Mouse (Mus musculus) layer of hippocampus, adult 8-10 months (tissue): ENCODE data around the gene Ephb1. TPM values are rescaled to one million over a fixed set of nuclear protein-coding genes. Genes with fewer than 3 reads are reported as not detected.

ENCODE experiments used
- DNase-seq, 2 experiments: peaks; one replicate each; pipeline ENCODE4 v3.0.0; 2022; ENCODE audit warnings: low spot score in 2 of 2
- total RNA-seq, 4 experiments: library from RNA; stranded (reverse); gene quantifications; 2 replicates each; pipeline ENCODE4 v1.2.4; 2022

The Ephb1 gene
- total RNA-seq, 4 experiments from 2014 or later: 24.9 to 28.9 (median 26.9) TPM

DNA sequence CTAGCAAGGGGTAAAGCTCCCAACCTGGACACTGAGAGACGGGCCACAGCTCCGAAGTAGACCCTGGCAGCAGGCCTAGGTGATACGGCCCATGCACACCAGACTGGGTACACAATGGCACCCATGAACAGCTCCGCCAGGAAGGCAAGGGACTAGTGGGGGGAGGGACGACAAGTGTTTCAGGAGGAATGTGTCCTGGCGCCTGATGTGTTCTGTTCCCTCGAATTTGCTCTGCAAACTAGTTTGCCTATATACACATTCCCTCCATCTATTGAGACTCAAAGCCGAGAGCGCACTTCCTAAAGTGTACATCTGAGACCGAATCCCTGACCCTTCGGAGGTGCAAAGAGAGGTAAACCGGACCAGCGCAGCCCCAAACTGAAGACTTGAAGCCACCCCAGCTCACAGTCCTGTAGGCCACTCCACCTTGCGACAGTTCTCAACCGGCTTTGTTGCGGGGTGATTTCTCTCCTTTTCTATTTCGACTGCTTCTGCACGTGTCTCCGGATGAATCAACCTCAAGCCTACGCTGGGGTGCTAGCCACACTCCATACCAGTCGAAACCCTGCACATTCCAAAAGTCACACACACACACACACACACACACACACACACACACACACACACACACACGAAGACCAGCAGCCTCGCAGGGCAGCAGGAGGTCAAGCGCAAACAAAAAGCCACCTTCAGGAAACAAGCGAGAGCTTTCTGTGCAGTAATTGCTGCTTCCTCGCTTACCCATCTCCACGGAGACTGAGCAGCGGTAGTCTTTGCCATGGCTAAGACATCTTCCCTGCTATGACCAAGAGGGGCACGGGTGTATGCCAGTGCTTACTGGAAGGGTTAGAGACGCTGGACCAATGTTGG, 2.1 kb downstream of the Ephb1 start:
- no peak for DNase-seq

DNA sequence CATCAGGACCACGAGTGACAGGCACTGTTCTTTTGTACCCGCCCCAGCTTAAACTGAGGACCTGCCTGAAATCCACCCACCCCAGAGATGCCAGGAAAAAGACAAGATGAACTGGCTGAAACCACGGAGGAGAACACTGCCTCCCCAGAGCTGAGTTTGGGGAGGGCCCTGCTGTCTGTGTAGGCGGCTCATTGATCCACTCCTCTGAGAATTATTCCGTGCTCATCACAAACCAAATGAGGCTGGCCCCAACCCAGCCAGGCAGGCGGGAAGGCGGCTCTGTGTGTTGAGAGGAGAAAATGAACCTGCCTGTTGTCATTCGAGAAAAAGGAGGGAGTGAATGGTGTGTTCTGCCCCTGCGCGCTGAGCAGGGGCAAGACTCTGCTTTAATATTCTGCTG, 2.8 kb downstream of the Ephb1 start:
- DNase-seq: peak in 1 of 2 experiments; percentile 25

DNA sequence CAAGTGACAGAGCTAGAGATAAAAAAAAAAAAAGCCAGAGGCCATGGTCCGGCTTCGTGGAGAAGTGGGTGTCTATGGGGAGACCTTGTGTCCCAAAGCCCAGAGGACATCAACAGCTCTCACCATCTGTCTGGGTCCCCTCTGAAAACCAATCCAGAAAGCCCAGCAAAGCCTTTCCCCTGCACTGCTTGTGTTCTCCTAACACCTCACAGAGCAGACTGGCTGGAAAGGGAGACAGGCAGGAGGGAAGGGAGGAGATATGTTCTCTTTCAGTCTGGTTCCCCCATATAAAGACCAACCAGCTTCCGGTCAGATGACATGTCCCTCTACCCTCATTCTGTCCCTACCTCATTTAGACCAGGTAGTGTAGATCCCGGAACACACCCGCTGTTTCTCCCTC, 3.3 kb downstream of the Ephb1 start:
- DNase-seq: no peak

DNA sequence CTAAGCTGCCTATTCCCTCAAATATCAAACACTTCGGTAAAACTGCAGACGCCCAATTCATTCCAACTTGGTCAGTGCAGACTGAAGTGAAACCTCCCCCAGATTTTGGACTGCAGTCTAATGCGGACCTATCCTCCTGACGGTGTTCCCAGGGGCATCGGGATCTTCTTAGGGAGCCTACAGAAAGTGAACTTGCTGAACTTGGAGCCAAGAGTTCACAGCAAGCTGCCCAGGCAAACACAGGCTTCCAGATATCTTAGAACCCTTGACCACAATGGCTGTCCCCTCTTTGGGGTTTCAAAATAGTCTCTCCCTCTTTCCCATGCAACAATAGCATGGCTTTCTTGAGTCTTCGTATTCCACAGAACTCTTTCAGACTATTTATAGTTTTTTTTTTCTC, 3.8 kb downstream of the Ephb1 start:
- peak in 1 of 2 experiments; percentile 1 for DNase-seq

DNA sequence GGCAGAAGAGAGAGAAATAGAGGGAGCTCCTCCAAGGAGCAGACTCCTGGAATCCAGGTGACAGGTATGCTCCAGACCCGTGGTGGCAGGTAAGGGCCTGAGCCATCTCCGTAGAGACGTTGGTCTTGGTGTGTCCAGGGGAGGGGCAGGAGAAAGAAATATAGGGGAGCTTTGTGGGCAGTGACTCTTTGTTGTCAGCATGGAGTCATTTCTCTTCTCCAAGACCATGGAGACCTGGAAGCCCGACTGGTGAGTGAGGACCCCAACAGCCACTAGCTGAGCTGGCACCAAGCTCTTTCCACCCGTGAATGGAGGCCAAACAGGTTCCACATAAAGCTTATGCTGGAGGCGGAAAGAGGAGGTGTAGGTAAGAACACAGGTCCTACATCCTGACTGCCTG, 4.4 kb downstream of the Ephb1 start:
- peak in 1 of 2 experiments; percentile 1 for DNase-seq

DNA sequence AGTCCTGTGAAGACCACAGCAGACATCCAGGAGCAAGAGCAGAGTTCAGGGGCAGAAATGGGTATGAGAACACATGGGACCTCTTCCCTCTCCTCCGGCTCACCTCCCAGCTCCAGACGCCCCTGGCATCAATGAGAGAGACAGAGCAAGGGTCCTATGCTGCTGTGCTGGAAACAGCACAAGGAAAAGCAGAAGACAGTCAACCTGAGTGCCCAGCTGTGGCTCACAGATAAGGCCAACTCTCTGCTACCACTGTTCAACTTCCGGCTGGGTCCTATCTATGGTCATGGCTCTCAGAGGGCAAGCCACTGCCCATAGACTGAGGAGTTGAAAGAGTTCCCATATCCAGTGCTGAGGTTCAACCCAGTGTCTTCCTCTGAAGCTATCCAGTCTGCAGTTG, 7.7 kb downstream of the Ephb1 start:
- DNase-seq: no peak

DNA sequence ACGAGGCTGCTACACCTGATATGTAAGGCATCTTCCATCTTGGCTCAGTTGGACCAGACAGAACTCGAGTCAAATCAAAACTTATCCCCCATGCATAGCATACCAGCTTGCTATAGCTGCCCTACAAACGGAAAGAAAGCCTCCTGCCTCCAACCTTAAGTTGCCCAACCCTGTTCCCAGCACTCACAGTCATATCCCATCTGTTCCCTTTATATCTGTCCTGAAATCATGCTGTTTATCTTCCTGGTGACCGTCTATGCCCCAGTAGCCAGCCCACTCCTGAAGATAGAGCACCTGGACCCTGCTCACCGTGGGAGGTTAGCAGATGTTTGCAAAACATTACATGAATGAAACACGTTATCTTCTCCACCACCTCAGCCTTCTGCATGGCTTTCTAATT, 9.0 kb downstream of the Ephb1 start:
- DNase-seq: no peak

DNA sequence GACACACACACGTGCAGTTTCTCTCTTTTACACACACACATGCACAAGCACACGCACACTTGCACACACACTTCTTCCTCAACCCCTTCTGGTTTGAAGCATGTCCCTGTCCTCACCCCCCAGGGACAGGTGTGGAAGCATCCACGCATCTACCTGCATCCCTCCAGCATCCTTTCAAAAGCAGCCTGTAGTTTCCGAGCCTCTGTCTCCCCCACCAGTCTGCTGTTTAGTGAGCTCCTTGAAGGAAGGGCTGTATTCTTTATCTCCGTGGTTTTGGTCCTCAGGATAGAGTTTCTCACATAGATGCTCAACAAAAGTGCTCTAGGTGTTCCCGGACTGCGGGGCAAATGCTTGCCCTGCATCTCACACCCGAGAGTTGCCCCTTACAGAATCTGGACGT, 9.4 kb downstream of the Ephb1 start:
- no peak for DNase-seq

DNA sequence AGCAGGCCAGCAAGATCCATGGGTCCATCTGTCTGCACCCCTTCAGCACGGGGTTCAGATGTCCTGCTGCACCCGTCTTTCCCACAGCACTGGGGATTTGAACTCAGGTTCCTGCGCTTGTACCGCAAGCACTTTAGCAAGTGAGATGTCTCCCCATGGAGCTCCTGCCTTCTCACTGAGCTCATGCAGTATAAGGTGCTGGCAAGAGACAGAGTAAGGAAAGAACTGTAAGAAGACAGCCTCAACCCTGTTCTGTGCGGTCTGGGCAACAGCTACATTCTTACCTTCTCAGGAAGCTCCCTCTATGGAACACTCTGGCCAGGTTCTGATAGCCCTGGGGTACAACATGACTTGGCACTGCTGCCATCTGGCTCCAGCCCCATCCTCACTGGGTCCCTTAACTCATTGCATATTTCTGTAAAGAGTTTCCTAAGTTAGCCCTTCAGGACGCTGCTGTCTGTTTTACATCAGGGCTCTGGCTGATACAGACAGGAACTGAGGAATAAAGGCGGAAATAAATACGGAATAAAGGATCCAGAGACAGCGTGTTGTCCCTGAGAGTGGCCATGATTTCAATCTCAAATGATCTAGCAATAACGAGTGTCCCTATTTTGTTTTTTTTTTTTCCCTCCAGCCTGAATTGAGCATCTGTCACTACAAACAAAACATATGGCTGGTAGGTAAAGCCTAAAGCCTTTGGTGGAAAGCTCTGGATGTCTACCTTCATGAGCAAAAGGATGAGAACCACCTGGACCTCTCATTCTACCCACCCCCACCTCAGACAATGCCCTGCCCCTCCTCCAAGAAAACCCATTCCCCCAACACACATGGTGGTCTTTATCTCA, 10.2 kb downstream of the Ephb1 start:
- DNase-seq: no peak

DNA sequence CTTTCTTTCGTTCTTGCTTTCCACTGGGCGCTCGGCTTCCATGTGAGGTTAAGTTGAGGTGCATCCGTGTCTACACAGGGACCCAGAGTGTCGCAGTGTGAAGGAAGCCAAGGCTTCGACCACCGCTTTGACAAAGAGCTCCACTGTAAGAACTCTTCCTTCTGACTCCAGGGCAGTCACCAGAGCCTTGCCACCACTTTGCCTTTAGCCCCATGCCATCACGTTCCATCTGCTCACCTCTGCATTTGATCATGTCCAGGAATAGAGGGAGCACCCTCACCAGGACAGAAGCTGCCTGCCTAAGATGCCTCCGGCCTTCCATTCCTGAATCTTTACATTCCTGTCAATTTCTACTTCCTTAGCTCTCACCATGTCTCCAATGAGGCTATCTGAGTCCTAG, 11.4 kb downstream of the Ephb1 start:
- no peak for DNase-seq

DNA sequence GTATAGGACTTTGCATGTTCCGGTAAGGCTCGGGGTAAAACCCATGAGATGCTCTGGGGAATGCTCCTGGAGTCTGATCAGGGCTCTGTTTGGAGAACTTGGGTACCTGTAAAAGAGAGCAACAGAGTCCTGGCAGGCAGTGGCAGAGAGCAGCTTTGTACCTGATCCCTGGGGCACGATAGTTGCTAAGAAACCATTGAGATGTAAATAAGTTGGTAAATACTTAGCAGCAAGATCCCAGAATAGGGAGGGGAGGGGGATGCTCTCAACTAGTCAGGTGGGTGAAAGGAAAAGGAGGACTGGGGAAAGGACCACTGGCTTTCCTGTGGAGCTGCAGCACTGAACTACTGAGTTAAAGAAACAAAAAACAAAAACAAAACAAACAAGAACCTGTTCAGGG, 12.5 kb downstream of the Ephb1 start:
- no peak for DNase-seq

DNA sequence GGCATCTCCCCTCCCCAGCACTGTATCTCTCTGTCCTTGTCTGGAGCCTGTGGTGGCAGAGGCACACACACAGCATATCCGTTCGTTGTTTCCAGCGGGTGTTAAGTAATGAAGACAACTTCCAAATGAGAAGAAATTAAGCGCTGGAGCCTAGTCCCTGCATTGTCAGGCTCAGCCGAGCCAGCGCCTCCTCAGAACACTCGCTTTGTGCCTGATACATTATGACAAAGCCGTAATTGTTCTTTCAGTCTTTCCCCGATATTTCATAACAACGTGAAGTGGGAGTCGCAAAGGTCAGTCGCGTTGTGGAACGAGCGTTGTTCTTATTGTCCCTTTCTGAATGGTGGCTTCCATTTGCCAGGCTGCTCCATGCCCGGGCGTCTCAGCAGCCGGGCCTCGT, 13.7 kb downstream of the Ephb1 start:
- DNase-seq: peak in 1 of 2 experiments; percentile 37

DNA sequence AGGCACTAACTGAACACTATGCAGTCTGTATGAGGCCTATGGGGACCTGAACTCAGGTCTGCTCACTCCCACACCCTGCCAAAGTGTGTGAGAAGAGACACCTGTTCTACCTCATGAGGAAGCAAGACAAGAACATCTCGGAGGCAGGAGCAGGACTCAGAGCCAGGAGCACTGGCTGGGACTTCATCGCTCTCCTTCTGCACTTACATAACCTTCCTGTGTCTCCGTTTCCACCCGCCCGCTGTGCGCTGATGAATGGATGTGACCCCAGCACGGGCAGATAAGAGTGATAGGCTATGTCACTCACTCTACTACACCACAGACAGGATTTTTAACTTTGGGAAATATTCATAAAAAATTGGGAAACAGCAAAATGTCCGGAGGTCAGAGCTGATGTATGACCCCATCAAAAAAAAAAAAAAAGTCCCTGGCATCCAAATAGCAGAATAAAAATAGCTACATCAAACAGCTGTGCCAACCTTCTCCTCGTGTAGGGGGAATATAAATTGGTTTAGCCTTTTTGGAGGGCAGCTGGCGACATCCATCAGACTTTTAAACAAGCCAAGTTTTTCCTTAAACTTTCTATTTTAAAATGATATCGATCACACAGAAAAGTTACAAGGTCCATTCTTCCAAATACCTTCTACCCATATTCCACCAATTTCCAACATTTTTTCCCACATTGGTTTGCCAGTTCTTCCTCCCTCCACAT, 18.8 kb downstream of the Ephb1 start:
- DNase-seq: no peak

DNA sequence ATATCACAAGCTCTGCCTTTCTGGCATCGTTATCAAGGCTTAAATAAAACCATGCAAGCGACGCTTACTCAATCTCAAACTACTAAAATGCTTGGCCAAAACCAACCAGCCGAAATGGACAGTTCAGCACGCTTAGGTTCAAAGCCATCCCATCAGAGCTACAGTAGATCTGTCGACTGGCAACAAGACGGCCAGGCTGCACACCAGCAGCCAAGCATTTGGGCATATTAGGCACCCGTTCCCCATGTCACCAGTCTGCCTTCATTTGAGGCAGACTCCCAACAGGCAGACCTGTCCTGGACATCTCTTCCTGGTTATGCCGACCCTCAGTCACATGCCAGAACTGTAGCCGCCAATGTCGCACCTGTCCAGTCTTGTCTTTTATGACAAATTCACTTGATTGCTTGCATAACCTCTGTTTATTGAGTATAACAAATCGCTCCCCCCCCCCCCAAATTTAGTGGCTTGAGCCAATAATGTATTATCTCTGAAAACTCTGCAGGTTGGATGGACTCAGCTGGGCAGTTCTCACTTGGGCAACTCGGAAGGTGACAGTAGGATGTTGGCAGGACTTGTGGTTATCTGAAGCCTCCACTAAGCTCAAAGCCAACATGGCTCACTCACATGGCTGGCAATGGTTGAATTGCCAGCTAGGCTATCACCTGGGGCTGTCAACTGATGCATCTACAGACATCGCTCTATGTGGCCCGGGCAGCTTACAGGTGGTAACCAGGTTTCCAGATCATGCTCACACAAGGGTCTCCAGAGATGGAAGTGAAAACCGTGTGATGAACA, 24.0 kb downstream of the Ephb1 start:
- DNase-seq: no peak

DNA sequence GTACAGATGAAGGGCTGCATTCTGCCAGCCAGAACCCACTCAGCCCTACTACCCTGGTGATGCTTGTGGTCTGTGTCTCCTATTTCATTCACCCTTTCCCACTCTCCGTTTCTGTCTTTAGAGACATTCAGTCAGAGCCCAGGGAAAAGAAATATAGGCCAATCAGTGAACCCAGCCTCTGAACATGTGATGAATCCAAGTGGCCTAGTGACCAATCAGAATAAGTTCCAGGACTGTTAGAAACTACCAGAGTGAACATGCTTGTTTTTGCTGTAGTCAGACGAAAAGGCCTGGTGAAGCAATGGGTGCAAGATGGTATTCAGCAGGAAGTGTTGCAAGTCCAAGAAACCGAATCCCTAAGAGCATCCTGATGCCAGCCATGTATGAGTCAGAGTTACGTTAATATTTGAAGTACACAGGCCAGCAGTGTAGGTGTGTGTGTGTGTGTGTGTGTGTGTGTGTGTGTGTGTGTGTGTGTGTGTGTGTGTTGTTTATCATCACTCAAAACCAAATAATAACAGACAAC, 26.8 kb downstream of the Ephb1 start:
- DNase-seq: no peak

DNA sequence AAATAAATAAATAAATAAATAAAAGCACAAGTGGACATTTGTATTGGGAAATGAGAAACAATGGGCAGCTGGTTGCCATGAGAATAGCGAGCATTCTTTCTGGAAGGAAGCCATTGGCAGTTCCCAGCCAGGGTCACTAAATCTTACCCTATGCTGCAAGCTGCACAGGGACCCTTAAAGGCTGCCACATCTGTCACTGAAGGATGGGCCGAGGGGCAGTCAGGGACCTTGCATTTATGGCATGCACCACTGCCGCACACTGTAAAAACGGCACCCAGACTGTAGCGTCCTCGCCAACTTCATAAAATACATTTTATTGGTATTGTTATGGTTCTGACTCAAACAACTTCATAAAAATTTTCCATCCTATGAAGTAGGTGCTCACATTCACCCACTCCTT, 39.1 kb downstream of the Ephb1 start:
- no peak for DNase-seq

DNA sequence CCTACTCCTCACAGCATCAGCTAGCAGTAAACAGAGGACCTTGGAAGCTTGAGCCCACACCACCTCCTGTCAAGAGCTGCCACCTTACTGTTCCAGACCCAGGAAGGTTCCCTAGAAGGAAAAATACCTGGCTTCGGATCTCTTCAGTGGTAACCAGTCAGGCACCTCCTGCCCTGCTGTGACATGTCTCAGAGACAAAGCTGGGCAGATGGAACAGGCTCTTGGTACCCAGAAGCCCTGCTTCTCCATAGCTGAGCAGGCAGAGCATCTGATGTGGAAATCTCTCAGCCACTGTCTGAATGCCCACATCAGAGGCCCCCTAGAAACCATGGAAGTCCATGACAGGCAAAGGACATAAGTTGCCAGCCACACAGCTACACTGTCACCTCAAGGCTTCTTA, 39.7 kb downstream of the Ephb1 start:
- no peak for DNase-seq

DNA sequence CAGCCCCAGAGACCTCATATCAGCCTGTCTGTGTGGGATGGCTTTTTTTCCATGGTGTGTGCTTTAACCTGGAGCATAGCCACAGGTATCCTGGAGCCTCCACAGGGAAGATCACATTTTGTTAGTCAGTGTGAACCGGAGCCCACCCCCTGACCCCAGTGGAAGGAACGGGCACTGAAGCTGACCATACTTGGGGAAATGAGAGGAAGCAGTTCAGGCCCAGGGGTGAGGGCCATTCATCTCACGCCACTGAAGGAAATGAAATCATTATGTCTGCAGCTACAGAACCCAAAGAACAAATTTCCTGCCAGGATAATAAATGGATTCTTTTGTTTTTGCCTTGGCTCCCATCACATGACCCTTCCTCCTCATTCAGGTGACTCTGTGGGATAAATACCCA, 44.1 kb downstream of the Ephb1 start:
- DNase-seq: no peak

DNA sequence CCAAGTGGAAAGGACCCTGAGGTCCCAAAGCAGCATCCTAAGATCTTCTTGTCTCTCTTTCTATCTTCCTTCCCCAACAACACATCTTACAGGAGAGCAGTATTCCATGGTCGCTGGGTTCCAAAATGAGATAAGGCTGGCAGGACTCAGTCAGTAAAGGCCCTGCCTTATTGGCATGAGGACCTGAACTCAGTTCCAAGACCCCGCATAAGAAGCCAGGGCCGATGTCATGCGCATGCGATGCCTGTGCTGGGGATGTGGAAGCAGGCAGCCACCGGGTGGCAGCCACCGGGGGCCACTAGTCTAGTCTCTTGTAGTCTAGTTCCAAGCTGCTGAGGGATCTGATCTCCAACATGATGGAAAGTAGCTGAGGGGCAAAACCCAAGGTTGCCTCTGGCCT, 45.2 kb downstream of the Ephb1 start:
- DNase-seq: no peak

DNA sequence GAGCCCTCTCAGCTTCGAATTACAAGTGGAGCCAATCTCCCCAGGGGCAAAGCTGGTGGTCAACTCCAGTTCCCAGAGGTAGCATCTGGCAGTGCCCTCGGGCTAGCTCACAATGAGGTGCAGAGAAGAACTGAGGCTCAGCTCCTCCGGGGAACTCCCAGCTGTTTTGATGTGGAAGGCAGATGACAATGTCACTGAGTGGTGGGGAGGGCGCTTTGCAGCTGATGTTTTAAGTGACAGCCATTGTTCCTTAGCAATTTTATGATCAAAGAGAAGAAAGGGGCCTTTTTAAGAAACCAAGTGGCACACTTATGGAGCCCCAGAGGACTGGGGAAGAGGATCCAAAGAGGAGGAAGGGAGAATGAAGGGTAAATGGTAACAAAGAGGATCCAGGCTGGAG, 46.8 kb downstream of the Ephb1 start:
- no peak for DNase-seq
